Mouse (Mus musculus): ENCODE data around the gene Ifitm6.

- TF ChIP-seq CTCF (IDR thresholded peaks at IDR 0.05; ENCODE audit: low read depth, low read length), result no peak
- no peak for TF ChIP-seq POLR2A (IDR thresholded peaks at IDR 0.05; ENCODE audit: borderline replicate concordance, low read depth, low read length)
These were observed 46.8 kb downstream of the Ifitm6 start for GRCm38 (mm10) chr7:140970931-140971330.

Data from bone marrow macrophage, adult 2 months (primary cell).